Mouse (Mus musculus) spleen, adult 2 months (tissue): Measurements from ENCODE around the gene Itpkb.

Source experiments
- CTCF ChIP-seq: fragments of 200-500 bp; IDR thresholded peaks from 2 replicates; pipeline ENCODE4 v1.5.1; 2011; ENCODE audit warnings: mild to moderate bottlenecking, inconsistent platforms; ENCODE audit not compliant: insufficient read depth, insufficient read length, insufficient replicate concordance; ENCODE audit errors: extremely low read depth
- POLR2A ChIP-seq: fragments of 200-500 bp; IDR thresholded peaks from 2 replicates; pipeline ENCODE4 v1.6.1; 2011; ENCODE audit warnings: low read depth, low read length, inconsistent platforms

GRCm38 (mm10) chr1:180289788-180290187, 40.5 kb upstream of the Itpkb start:
- TF ChIP-seq CTCF: no peak
- TF ChIP-seq POLR2A: no peak
